Mouse (Mus musculus) CH12.LX (cell line): ENCODE data around the gene Iah1. TPM values are rescaled to one million over a fixed set of nuclear protein-coding genes. Genes with fewer than 3 reads are reported as not detected.

Experiments used
- DNase-seq: peaks from one replicate; pipeline ENCODE4 v3.0.0-alpha.2; 2013; ENCODE audit errors: extremely low read depth
- H3K27ac ChIP-seq: 2 replicates; pipeline ENCODE4 v1.5.1; 2012; ENCODE audit warnings: low read depth, mild to moderate bottlenecking, control low read depth, moderate library complexity; ENCODE audit not compliant: insufficient read depth
- H3K27me3 ChIP-seq: replicated peaks from 2 replicates; pipeline ENCODE3; 2012; ENCODE audit warnings: inconsistent platforms
- H3K36me3 ChIP-seq, 2 experiments: replicated peaks in 1 of 2; 2 replicates each; pipeline versions ENCODE3 to v1.6.1; 2012; ENCODE audit warnings: inconsistent platforms in 1 of 2, low read length in 1 of 2, mild to moderate bottlenecking in 1 of 2, mixed read lengths in 1 of 2, moderate library complexity in 1 of 2; ENCODE audit not compliant: control insufficient read depth in 1 of 2, insufficient read depth in 1 of 2
- H3K4me1 ChIP-seq, 2 experiments: 2 replicates each; pipeline ENCODE4 v1.6.1; 2012; ENCODE audit warnings: inconsistent platforms in 1 of 2, moderate library complexity in 1 of 2; ENCODE audit not compliant: insufficient read depth in 2 of 2, control insufficient read depth in 1 of 2
- H3K4me2 ChIP-seq: 2 replicates; pipeline ENCODE4 v1.6.1; 2012; ENCODE audit warnings: low read depth, mild to moderate bottlenecking, control low read depth; ENCODE audit not compliant: poor library complexity, insufficient read depth, severe bottlenecking
- H3K4me3 ChIP-seq, 3 experiments: fragments of 150-350 bp in 1 of 3; sonication (generic) in 1 of 3; replicated peaks in 1 of 3; 2 replicates each; pipeline versions ENCODE3 to v1.5.1; 2011 to 2012; ENCODE audit warnings: low read depth in 2 of 3, low read length in 2 of 3, mild to moderate bottlenecking in 2 of 3, moderate library complexity in 2 of 3, control low read depth in 1 of 3, improper control_type of control experiment in 1 of 3, inconsistent platforms in 1 of 3, mixed read lengths in 1 of 3; ENCODE audit not compliant: poor library complexity in 1 of 3
- H3K79me2 ChIP-seq: replicated peaks from 2 replicates; pipeline ENCODE4 v1.6.1; 2012; ENCODE audit warnings: mild to moderate bottlenecking, moderate library complexity; ENCODE audit not compliant: control insufficient read depth, poor library complexity, insufficient read depth, severe bottlenecking; ENCODE audit errors: extremely low read depth
- H3K9ac ChIP-seq: 2 replicates; pipeline ENCODE4 v1.6.1; 2012; ENCODE audit warnings: low read depth, mild to moderate bottlenecking, control low read depth, moderate library complexity; ENCODE audit not compliant: insufficient read depth
- H3K9me3 ChIP-seq: replicated peaks from 2 replicates; pipeline ENCODE3; 2012; ENCODE audit warnings: low read length, inconsistent platforms, mixed read lengths
- BHLHE40 ChIP-seq: IDR thresholded peaks from 2 replicates; pipeline ENCODE4 v1.6.1; 2011; ENCODE audit warnings: mild to moderate bottlenecking, low read depth, low read length, improper control_type of control experiment
- CHD1 ChIP-seq: IDR thresholded peaks from 2 replicates; pipeline ENCODE4 v1.6.1; 2012; ENCODE audit warnings: low read depth, low read length, improper control_type of control experiment, inconsistent platforms
- CHD2 ChIP-seq: IDR thresholded peaks from 2 replicates; pipeline ENCODE4 v1.6.1; 2011; ENCODE audit warnings: low read length, improper control_type of control experiment
- CTCF ChIP-seq, 2 experiments: IDR thresholded peaks in 1 of 2; conservative IDR thresholded peaks in 1 of 2; 2 replicates each; pipeline ENCODE4 v1.5.1; 2011 to 2012; ENCODE audit warnings: low read depth in 2 of 2, low read length in 2 of 2, improper control_type of control experiment in 1 of 2, inconsistent platforms in 1 of 2, mild to moderate bottlenecking in 1 of 2, moderate library complexity in 1 of 2
- E2F4 ChIP-seq: IDR thresholded peaks from 2 replicates; pipeline ENCODE4 v1.6.1; 2011; ENCODE audit warnings: low read depth, low read length, improper control_type of control experiment; ENCODE audit not compliant: insufficient replicate concordance
- ELF1 ChIP-seq: IDR thresholded peaks from 2 replicates; pipeline ENCODE4 v1.6.1; 2014; ENCODE audit warnings: low read depth, mild to moderate bottlenecking, inconsistent platforms, low read length, improper control_type of control experiment
- EP300 ChIP-seq: IDR thresholded peaks from 2 replicates; pipeline ENCODE4 v1.6.1; 2011; ENCODE audit warnings: low read length, improper control_type of control experiment
- ETS1 ChIP-seq: conservative IDR thresholded peaks from 2 replicates; pipeline ENCODE4 v1.6.1; 2012; ENCODE audit warnings: low read depth, mild to moderate bottlenecking, inconsistent platforms, low read length, improper control_type of control experiment, moderate library complexity
- GABPA ChIP-seq: IDR thresholded peaks from 2 replicates; pipeline ENCODE4 v1.6.1; 2012; ENCODE audit warnings: low read depth, low read length, improper control_type of control experiment, inconsistent platforms; ENCODE audit not compliant: insufficient replicate concordance
- HCFC1 ChIP-seq: IDR thresholded peaks from 2 replicates; pipeline ENCODE4 v1.6.1; 2012; ENCODE audit warnings: low read depth, mild to moderate bottlenecking, inconsistent platforms, low read length, improper control_type of control experiment
- IRF4 ChIP-seq: IDR thresholded peaks from 2 replicates; pipeline ENCODE4 v1.6.1; 2014; ENCODE audit warnings: low read depth, mild to moderate bottlenecking, inconsistent platforms, low read length, improper control_type of control experiment
- JUN ChIP-seq: IDR thresholded peaks from 2 replicates; pipeline ENCODE4 v1.6.1; 2011; ENCODE audit warnings: low read depth, mild to moderate bottlenecking, low read length, improper control_type of control experiment, moderate library complexity; ENCODE audit not compliant: insufficient read depth
- JUND ChIP-seq: conservative IDR thresholded peaks from 2 replicates; pipeline ENCODE4 v1.6.1; 2011; ENCODE audit warnings: low read depth, low read length, improper control_type of control experiment
- KAT2A ChIP-seq: IDR thresholded peaks from 2 replicates; pipeline ENCODE4 v1.6.1; 2012; ENCODE audit warnings: low read length, improper control_type of control experiment, inconsistent platforms; ENCODE audit not compliant: insufficient replicate concordance
- MAFK ChIP-seq: IDR thresholded peaks from 2 replicates; pipeline ENCODE4 v1.6.1; 2011; ENCODE audit warnings: low read length, improper control_type of control experiment; ENCODE audit not compliant: insufficient replicate concordance
- MAX ChIP-seq: IDR thresholded peaks from 2 replicates; pipeline ENCODE4 v1.6.1; 2011; ENCODE audit warnings: low read length, improper control_type of control experiment
- MAZ ChIP-seq: IDR thresholded peaks from 2 replicates; pipeline ENCODE4 v1.6.1; 2012; ENCODE audit warnings: low read depth, mild to moderate bottlenecking, inconsistent platforms, low read length, improper control_type of control experiment, moderate library complexity
- MEF2A ChIP-seq: IDR thresholded peaks from 2 replicates; pipeline ENCODE4 v1.6.1; 2014; ENCODE audit warnings: low read depth, mild to moderate bottlenecking, inconsistent platforms, low read length, improper control_type of control experiment, borderline replicate concordance
- MXI1 ChIP-seq: IDR thresholded peaks from 2 replicates; pipeline ENCODE4 v1.6.1; 2011; ENCODE audit warnings: mild to moderate bottlenecking, low read depth, low read length, improper control_type of control experiment
- MYC ChIP-seq: IDR thresholded peaks from 2 replicates; pipeline ENCODE4 v1.6.1; 2011; ENCODE audit warnings: low read depth, mild to moderate bottlenecking, improper control_type of control experiment, low read length
- NELFE ChIP-seq: IDR thresholded peaks from 2 replicates; pipeline ENCODE4 v1.6.1; 2011; ENCODE audit warnings: low read depth, low read length, improper control_type of control experiment
- NRF1 ChIP-seq: IDR thresholded peaks from 2 replicates; pipeline ENCODE4 v1.6.1; 2014; ENCODE audit warnings: low read depth, mild to moderate bottlenecking, inconsistent platforms, low read length, improper control_type of control experiment, moderate library complexity
- PAX5 ChIP-seq: IDR thresholded peaks from 2 replicates; pipeline ENCODE4 v1.6.1; 2012; ENCODE audit warnings: low read length, inconsistent platforms, mixed read lengths
- POLR2A ChIP-seq: IDR thresholded peaks from 2 replicates; pipeline ENCODE4 v1.6.1; 2011; ENCODE audit warnings: low read depth, mild to moderate bottlenecking, improper control_type of control experiment, low read length
- POLR2AphosphoS2 ChIP-seq: IDR thresholded peaks from 2 replicates; pipeline ENCODE4 v1.6.1; 2011; ENCODE audit warnings: low read depth, low read length, improper control_type of control experiment
- RAD21 ChIP-seq: IDR thresholded peaks from 2 replicates; pipeline ENCODE4 v1.6.1; 2011; ENCODE audit warnings: low read depth, mild to moderate bottlenecking, low read length, improper control_type of control experiment, moderate library complexity
- RCOR1 ChIP-seq: conservative IDR thresholded peaks from 2 replicates; pipeline ENCODE4 v1.6.1; 2012; ENCODE audit warnings: low read depth, mild to moderate bottlenecking, inconsistent platforms, low read length, improper control_type of control experiment
- SIN3A ChIP-seq: IDR thresholded peaks from 2 replicates; pipeline ENCODE4 v1.6.1; 2012; ENCODE audit warnings: low read length, improper control_type of control experiment, inconsistent platforms
- SMC3 ChIP-seq: IDR thresholded peaks from 2 replicates; pipeline ENCODE4 v1.6.1; 2011; ENCODE audit warnings: low read depth, low read length, improper control_type of control experiment
- TBP ChIP-seq: conservative IDR thresholded peaks from 2 replicates; pipeline ENCODE4 v1.6.1; 2011; ENCODE audit warnings: low read depth, low read length, improper control_type of control experiment
- TCF12 ChIP-seq: IDR thresholded peaks from 2 replicates; pipeline ENCODE4 v1.6.1; 2014; ENCODE audit warnings: low read depth, mild to moderate bottlenecking, inconsistent platforms, low read length, improper control_type of control experiment
- UBTF ChIP-seq: IDR thresholded peaks from 2 replicates; pipeline ENCODE4 v1.6.1; 2012; ENCODE audit warnings: low read depth, mild to moderate bottlenecking, inconsistent platforms, low read length, improper control_type of control experiment, moderate library complexity
- USF1 ChIP-seq: IDR thresholded peaks from 2 replicates; pipeline ENCODE4 v1.6.1; 2014; ENCODE audit warnings: low read depth, mild to moderate bottlenecking, inconsistent platforms, low read length, improper control_type of control experiment
- USF2 ChIP-seq: conservative IDR thresholded peaks from 2 replicates; pipeline ENCODE4 v1.6.1; 2011; ENCODE audit warnings: low read depth, low read length, improper control_type of control experiment
- ZKSCAN1 ChIP-seq: IDR thresholded peaks from 2 replicates; pipeline ENCODE4 v1.6.1; 2012; ENCODE audit warnings: low read depth, inconsistent platforms, low read length, improper control_type of control experiment, borderline replicate concordance
- ZMIZ1 ChIP-seq: IDR thresholded peaks from 2 replicates; pipeline ENCODE4 v1.6.1; 2012; ENCODE audit warnings: low read depth, mild to moderate bottlenecking, inconsistent platforms, low read length, improper control_type of control experiment
- ZNF384 ChIP-seq: IDR thresholded peaks from 2 replicates; pipeline ENCODE4 v1.6.1; 2012; ENCODE audit warnings: low read depth, low read length, improper control_type of control experiment, inconsistent platforms
- dilution Hi-C: fragments of 300-500 bp; cut with MboI; formaldehyde crosslinking; loops from 2 replicates; pipeline ENCODE4 v1.14.3; 2020; ENCODE audit warnings: low sequenced_read_pairs; ENCODE audit not compliant: extremely low pct_unique_long_range_greater_than_20kb, extremely low pct_ligation_motif_present
- in situ Hi-C: fragments of 300-500 bp; cut with MboI; formaldehyde crosslinking; loops from 3 replicates; pipeline ENCODE4 v1.14.3; 2019; ENCODE audit warnings: low sequenced_read_pairs, low pct_ligation_motif_present, low pct_unique_long_range_greater_than_20kb, mixed read lengths
- polyA plus RNA-seq: library from polyadenylated mRNA; unstranded; fragments of >175 nt; gene quantifications from 2 replicates; pipeline ENCODE4 v1.2.1, GENCODE M21; 2012; ENCODE audit warnings: low read depth; ENCODE audit not compliant: insufficient read length
- total RNA-seq, 2 experiments: library from RNA; depleted of rRNA; stranded (reverse); fragments of 300-350 nt in 1 of 2; fragments of >200 nt in 1 of 2; gene quantifications; 2 replicates each; pipeline ENCODE4 v1.2.3; 2012 to 2014

Iah1 gene
- 64.8 and 126 TPM in 2 replicates for total RNA-seq (2012; rRNA removed)
- total RNA-seq (2014; rRNA removed), result 105 and 106 TPM in 2 replicates
- polyA plus RNA-seq, result 55.1 and 62.2 TPM in 2 replicates

DNA sequence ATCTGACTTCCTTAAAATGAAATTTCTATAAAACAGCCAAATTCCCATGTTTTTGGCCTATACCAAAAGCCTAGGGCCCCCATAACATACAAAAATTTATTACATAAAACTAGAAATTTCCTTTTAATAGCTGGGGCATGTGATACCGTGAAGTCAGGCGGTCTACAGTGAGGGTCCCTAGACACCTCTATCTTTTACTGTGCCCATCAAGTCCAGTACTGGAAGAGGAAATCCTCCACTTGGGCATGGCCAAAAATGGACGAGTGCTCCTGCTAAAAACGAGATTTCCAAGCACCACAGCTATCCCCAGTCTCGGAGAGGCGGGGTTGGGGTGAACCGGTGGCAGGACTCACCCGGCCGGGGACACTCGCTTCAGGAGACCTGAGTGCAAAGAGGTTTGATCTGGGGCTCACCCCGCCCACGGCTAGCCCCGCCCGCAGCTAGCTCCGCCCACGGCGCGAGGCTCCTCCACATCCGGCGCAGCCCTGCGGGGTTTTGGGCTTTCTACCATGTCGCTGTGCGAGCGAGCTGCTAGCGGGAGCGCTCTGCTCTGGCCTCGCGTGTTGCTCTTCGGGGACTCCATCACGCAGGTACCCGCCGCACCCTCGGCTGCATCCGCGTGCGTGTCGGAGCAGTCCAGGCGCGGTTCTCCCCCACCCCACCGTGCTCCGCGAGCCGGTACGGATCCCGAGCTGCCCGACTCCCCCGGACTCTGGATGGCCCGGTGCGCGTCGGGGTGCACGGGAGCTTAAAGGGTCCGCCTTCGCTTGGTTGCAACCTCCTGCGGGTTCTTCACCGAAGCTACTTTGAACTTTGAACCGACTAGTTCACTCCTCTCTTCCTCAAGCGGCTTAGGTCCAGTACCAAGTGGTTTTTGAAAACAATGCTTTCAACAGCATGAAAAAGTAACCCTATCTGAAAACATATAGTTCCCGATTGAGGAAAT is at the start of gene Iah1:
Iah1 (plus strand) TSS at position 467 of the 946 bp plus-strand sequence.
- in situ Hi-C loops, result no loop called here
- dilution Hi-C loops, result no loop called here
- peak within 1 kb of the TSS; percentile 78 to 93 (median 86) for H3K4me3 ChIP-seq
- peak within 1 kb of the TSS; percentile 67 for H3K9ac ChIP-seq
- DNase-seq, result peak; percentile 84
- peak within 1 kb of the TSS; percentile 89 for H3K4me2 ChIP-seq
- H3K36me3 ChIP-seq, result peaks cover 51 to 75% of the 10 kb centered on the region in 2 experiments
- peaks cover 3 to 25% of the 10 kb centered on the region in 2 experiments for H3K4me1 ChIP-seq
- no peaks in the 10 kb centered on the region for H3K9me3 ChIP-seq
- peaks cover 9% of the 10 kb centered on the region for H3K79me2 ChIP-seq
- H3K27me3 ChIP-seq, result no peaks in the 10 kb centered on the region
- peak within 1 kb of the TSS; percentile 64 for H3K27ac ChIP-seq
- TF ChIP-seq NELFE (peak; percentile 93), RCOR1 (no peak), KAT2A (no peak), BHLHE40 (no peak), TCF12 (peak; percentile 85), POLR2AphosphoS2 (peak; percentile 94; the same call in 1 of the 2 replicates), IRF4 (no peak; the same call in 1 of the 2 replicates), MAX (no peak), MAZ (no peak), NRF1 (peak; percentile 36; the same call in 1 of the 2 replicates), CHD1 (no peak), TBP (peak; percentile 78), MEF2A (peak; percentile 29), MYC (peak; percentile 7; the same call in 1 of the 2 replicates), JUN (no peak), POLR2A (peak; percentile 94), HCFC1 (peak; percentile 46), JUND (no peak), PAX5 (no peak), MXI1 (peak; percentile 73), USF1 (no peak), ELF1 (peak; percentile 6; the same call in 1 of the 2 replicates), SIN3A (peak; percentile 51; the same call in 1 of the 2 replicates), UBTF (0 out of 2 replicates have a peak, but pooled peaks have one; percentile 84), MAFK (no peak), ZKSCAN1 (no peak), USF2 (no peak), SMC3 (no peak), GABPA (no peak), ZNF384 (no peak), RAD21 (no peak), EP300 (no peak), ZMIZ1 (peak; percentile 84), ETS1 (no peak), E2F4 (no peak), CHD2 (0 out of 2 replicates have a peak, but pooled peaks have one; percentile 25), CTCF (conservative IDR thresholded peaks at IDR 0.05 in 1 of 2, IDR thresholded peaks at IDR 0.05 in 1 of 2; ENCODE audit: low read depth in 2 of 2, low read length in 2 of 2) (no peak)
